Mouse (Mus musculus): ENCODE measurements at regions not wholly inside any gene's neighbourhood (a gene's known extent, or its start where the extent isn't known, plus 50 kb on each side); places are given as distances from the start of the nearest gene placed in this dataset.

DNA sequence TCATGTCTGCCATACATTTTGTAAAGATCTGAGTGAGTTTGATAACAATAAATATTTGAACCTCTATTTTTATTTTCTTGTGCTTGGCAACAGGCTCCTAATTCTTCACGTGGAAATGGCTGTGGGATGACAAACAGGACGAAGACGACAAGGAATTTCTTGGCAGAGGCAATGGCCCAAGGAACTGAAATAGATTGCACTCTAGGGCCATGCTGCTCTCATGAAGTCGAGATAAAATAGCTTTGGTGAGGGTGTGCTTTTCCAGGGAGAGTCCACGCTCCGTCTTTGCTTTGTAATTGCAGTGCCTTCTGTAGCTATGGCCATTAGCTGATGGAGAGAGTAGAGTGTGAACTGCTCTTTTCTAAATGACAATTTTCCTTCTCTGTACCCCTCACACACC lies 50.9 kb upstream of the 1810046K07Rik start:
- intact Hi-C loops (cut with DNase I), result no loop called here
- no peak for DNase-seq (ENCODE audit: extremely low spot score in 1 of 2, low spot score in 2 of 2)

GRCm38 (mm10) chr9:51393921-51394320 lies 65.2 kb upstream of the 1810046K07Rik start:
- intact Hi-C loops (cut with DNase I), result no loop called here
- DNase-seq (ENCODE audit: extremely low spot score in 1 of 2, low spot score in 2 of 2), result no peak

- intact Hi-C loops (cut with DNase I), result no loop called here
- peak; percentile 59 to 68 for DNase-seq (ENCODE audit: extremely low spot score in 1 of 2, low spot score in 2 of 2)
Observed at GRCm38 (mm10) chr9:51394372-51394771, 65.7 kb upstream of the 1810046K07Rik start.

DNA sequence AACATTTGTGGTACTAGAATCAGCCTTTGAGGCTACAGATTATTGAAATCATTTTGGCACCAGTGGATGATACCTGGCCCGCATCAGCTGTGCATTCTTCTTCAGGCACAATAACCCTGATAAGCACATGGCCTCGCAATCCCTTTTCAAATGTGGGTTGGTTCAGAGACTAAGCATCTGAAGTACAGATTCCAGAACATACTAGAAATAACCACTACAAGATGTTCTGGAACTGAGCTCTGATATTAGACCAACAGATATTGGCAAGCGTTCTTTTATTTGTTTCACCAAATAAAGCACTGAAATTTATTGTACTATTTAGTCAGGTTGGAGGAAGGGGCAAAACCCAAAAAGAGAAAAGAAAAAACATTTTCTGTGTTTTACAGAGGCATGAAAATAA lies 68.1 kb upstream of the 1810046K07Rik start:
- DNase-seq (ENCODE audit: extremely low spot score in 1 of 2, low spot score in 2 of 2), result no peak
- intact Hi-C loops (cut with DNase I), result no loop called here

GRCm38 (mm10) chr9:51397589-51398220 lies 69.0 kb upstream of the 1810046K07Rik start:
- intact Hi-C loops (cut with DNase I), result no loop called here
- DNase-seq (ENCODE audit: extremely low spot score in 1 of 2, low spot score in 2 of 2), result no peak

- DNase-seq (ENCODE audit: extremely low spot score in 1 of 2, low spot score in 2 of 2), result no peak
- intact Hi-C loops (cut with DNase I), result no loop called here
Observed at GRCm38 (mm10) chr9:51398886-51399285, 70.2 kb upstream of the 1810046K07Rik start.

DNA sequence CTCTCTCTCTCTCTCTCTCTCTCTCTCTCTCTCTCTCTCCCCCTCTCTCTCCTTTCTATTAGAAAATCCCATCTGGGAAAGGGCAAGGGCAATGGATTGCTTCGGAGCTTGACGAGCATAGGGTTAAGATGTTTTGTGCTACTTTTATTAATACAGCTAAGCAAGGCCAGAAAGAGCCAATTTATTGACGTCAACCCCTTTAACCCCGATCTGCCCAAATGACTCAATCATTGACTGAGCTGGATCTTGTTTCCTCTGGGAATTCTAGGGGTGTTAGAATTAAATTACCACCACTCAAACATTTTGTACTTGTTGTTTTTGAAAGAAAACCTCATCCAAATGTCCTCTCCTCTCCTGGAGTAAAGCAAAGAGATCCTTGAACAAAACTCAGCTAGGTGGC lies 70.6 kb upstream of the 1810046K07Rik start:
- no peak for DNase-seq (ENCODE audit: extremely low spot score in 1 of 2, low spot score in 2 of 2)
- intact Hi-C loops (cut with DNase I), result no loop called here

- intact Hi-C loops (cut with DNase I), result no loop called here
- no peak for DNase-seq (ENCODE audit: extremely low spot score in 1 of 2, low spot score in 2 of 2)
Observed at GRCm38 (mm10) chr9:51401779-51402178, 73.1 kb upstream of the 1810046K07Rik start.

DNA sequence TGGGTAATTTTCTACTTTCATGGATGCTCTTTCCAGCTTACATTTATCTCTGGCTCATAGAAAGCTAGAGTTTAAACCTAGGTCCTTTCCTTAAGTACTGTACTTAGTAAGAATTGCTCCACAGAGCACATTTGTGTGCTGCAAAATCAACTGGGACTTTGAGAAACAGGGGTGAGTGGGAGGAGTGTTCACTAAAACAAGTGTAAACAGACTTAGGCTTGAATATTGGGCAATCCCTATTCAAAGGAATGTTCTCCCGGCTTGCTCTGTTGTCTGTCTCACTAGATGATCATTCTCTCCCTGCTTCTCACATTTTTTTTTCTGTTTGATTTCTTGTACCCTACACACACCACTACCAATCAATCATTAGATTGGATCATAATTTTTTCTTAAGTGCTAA lies 79.3 kb upstream of the 1810046K07Rik start:
- DNase-seq (ENCODE audit: extremely low spot score in 1 of 2, low spot score in 2 of 2), result no peak
- intact Hi-C loops (cut with DNase I), result no loop called here

GRCm38 (mm10) chr9:51418923-51419482 lies 90.3 kb upstream of the 1810046K07Rik start:
- DNase-seq (ENCODE audit: extremely low spot score in 1 of 2, low spot score in 2 of 2), result no peak
- intact Hi-C loops (cut with DNase I), result no loop called here

GRCm38 (mm10) chr9:51422553-51422952 lies 93.8 kb upstream of the 1810046K07Rik start:
- intact Hi-C loops (cut with DNase I), result loop anchor here (10.0 kb wide), 2 partner anchors 88 to 342 kb away; partner anchors contain the start of gene Arhgap20
- no peak for DNase-seq (ENCODE audit: extremely low spot score in 1 of 2, low spot score in 2 of 2)

DNA sequence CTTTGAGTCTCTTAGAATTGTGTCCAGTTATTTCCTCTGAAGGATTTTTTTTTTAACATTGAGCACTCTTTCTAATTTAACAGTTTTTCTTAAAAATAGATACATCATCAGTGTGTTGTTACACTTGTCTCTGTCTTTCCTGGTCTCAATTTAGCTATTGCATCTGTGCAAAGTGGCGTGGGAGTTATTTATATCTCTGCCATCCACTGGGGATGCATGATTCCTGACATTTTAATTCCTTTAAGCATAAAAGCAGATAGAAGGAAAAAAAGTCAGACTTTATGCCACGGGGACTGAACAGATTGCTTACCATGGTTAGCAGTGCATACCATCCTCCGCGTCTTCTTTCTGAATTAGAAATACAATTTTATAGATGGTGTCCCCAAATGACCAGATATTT lies 94.6 kb upstream of the 1810046K07Rik start:
- DNase-seq (ENCODE audit: extremely low spot score in 1 of 2, low spot score in 2 of 2), result peak in 1 of 2 experiments; percentile 66
- intact Hi-C loops (cut with DNase I), result loop anchor here (10.0 kb wide), 2 partner anchors 89 to 341 kb away; partner anchors contain the start of gene Arhgap20

GRCm38 (mm10) chr9:51430426-51430825 lies 101.7 kb upstream of the 1810046K07Rik start:
- intact Hi-C loops (cut with DNase I), result loop anchor here (10.0 kb wide), 1 partner anchor 76 kb away; no protein-coding TSS in a partner anchor
- DNase-seq (ENCODE audit: extremely low spot score in 1 of 2, low spot score in 2 of 2), result no peak

DNA sequence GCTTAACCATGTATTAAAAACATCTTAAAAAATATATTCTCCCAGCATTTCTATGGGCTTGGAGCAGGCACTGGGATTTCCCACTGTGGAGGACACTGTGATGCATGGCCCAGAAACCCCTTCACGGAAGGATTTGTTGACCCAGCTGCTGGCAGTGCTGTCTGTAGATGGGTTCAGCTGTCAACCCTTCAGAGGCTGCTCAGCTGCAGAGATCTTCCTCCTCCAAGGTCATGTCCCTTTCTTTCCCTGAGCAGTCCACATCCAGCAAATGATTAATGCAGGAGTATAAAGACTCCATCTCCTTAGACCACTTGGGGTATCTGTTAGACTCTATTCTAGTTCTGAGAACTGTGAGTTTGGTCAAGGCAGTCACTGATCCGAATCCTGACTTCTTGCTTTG lies 108.4 kb upstream of the 1810046K07Rik start:
- peak in 1 of 2 experiments; percentile 31 for DNase-seq (ENCODE audit: extremely low spot score in 1 of 2, low spot score in 2 of 2)

GRCm38 (mm10) chr9:51441773-51442381 lies 113.2 kb upstream of the 1810046K07Rik start:
- intact Hi-C loops (cut with DNase I), result no loop called here
- DNase-seq (ENCODE audit: extremely low spot score in 1 of 2, low spot score in 2 of 2), result peak; percentile 27 to 65

More for the DNA sequence above, 108.4 kb upstream of the 1810046K07Rik start:
- intact Hi-C loops (cut with DNase I), result loop anchor here (10.0 kb wide), 1 partner anchor 82 kb away; no protein-coding TSS in a partner anchor

DNA sequence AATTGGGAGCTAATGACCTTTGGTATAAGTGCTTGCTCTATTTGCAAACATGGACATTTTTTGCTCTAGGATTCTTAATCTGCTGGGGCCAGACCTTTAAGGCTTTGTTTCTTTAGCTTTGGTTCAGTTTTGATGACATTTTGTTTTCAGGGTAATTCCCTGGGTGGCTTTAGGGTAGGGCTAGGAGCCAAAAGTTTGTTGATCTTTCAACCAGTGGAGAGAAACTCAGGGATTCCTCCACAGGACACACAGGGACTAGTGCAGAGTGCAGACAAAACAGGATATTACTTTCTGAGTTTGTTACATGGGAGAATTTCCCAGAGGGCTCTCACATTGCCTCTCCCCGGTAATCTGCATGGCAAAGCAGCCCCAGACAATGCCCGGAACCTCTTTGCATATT lies 127.0 kb upstream of the 1810046K07Rik start:
- intact Hi-C loops (cut with DNase I), result no loop called here

GRCm38 (mm10) chr9:51462463-51463024 lies 133.8 kb upstream of the 1810046K07Rik start:
- intact Hi-C loops (cut with DNase I), result no loop called here
- DNase-seq (ENCODE audit: extremely low spot score in 1 of 2, low spot score in 2 of 2), result no peak

More for the DNA sequence above, 127.0 kb upstream of the 1810046K07Rik start:
- DNase-seq (ENCODE audit: extremely low spot score in 1 of 2, low spot score in 2 of 2), result no peak

DNA sequence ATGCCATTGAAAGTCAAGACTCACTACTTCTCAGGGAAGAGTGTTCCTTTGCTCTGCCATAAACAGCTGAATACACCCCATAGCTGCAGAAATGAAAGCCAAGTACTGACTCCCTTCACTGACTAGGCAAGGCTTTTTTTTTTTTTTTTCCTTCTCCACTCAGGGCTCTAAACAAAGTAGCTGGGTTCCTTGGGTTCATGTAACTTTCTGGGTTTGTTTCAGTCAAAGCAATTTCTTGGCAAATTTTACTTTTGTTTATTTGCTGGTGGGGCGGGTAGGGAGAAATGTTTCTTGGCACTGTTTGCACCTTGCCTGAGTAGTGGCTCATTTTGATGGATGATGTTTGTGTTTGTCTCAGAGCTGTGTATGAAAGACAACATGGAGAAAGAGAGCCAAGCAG lies 141.3 kb upstream of the 1810046K07Rik start:
- intact Hi-C loops (cut with DNase I), result no loop called here
- DNase-seq (ENCODE audit: extremely low spot score in 1 of 2, low spot score in 2 of 2), result no peak

- intact Hi-C loops (cut with DNase I), result no loop called here
- no peak for DNase-seq (ENCODE audit: extremely low spot score in 1 of 2, low spot score in 2 of 2)
Observed at GRCm38 (mm10) chr9:51476511-51477056, 147.9 kb upstream of the 1810046K07Rik start.
